ENCODE assay signal across 7 mouse cellular contexts in genomic region chr5:31221304-31221945, GRCm38 (mm10). TPM values are rescaled to one million over a fixed set of nuclear protein-coding genes. Genes with fewer than 3 reads are reported as not detected.
A peak's percentile ranks its signal among the peaks of the same experiment; 100 is the strongest.
DNase-seq lines count a peak whose midpoint lies in the region; ATAC-seq lines count a peak whose summit lies in the region.

No protein-coding gene starts in this region.

- H3K27me3 ChIP-seq in forebrain, embryonic 16.5 days (replicated peaks; ENCODE audit: control insufficient read depth, insufficient read depth, low read length): no peaks in the 10 kb centered on the region
- no peaks in the 10 kb centered on the region for H3K27me3 ChIP-seq in midbrain, embryonic 11.5 days (ENCODE audit: control insufficient read depth, insufficient read depth, low read length)

- 0 out of 2 replicates have a peak, but pooled peaks have one; percentile 27 for ATAC-seq in forebrain, embryonic 16.5 days
- ATAC-seq in midbrain, embryonic 11.5 days (ENCODE audit: low FRiP score): 0 out of 2 replicates have a peak, but pooled peaks have one; percentile 0

- H3K4me3 ChIP-seq in forebrain, embryonic 16.5 days (replicated peaks; ENCODE audit: low read length): peak overlapping the region; percentile 99
- H3K4me3 ChIP-seq in midbrain, embryonic 11.5 days (ENCODE audit: low read depth, low read length): peak overlapping the region; percentile 96

- peak overlapping the region; percentile 71 for H3K4me2 ChIP-seq in forebrain, embryonic 16.5 days (ENCODE audit: low read length)
- peak overlapping the region; percentile 85 for H3K4me2 ChIP-seq in midbrain, embryonic 11.5 days

- 10% methylated on average over 11 of the region's 11 CpGs for WGBS in forebrain, embryonic 16.5 days
- WGBS in midbrain, embryonic 11.5 days: 16% methylated on average over 11 of the region's 11 CpGs

- peak; percentile 41 for DNase-seq in urinary bladder, postnatal 14 days (ENCODE audit: low spot score)
- no peak for DNase-seq in urinary bladder, postnatal 25 days (ENCODE audit: low spot score)
- DNase-seq in brain, embryonic 18.5 days (ENCODE audit: low read depth, low spot score): peak; percentile 45
- DNase-seq in kidney, postnatal 14 days: peak; percentile 57
- peak; percentile 88 for DNase-seq in midbrain, embryonic 11.5 days (ENCODE audit: low spot score, missing footprints)
- DNase-seq in thymus, postnatal 36 days: peak; percentile 24 to 48

- H3K27ac ChIP-seq in forebrain, embryonic 16.5 days (ENCODE audit: low read length): peak overlapping the region; percentile 94
- H3K27ac ChIP-seq in midbrain, embryonic 11.5 days (ENCODE audit: low read depth, low read length): peak overlapping the region; percentile 91

- no peaks in the 10 kb centered on the region for H3K9me3 ChIP-seq in forebrain, embryonic 16.5 days (ENCODE audit: control insufficient read depth, low read length)
- no peaks in the 10 kb centered on the region for H3K9me3 ChIP-seq in midbrain, embryonic 11.5 days (ENCODE audit: control insufficient read depth, low read length)

- peak overlapping the region; percentile 91 for H3K9ac ChIP-seq in forebrain, embryonic 16.5 days (replicated peaks; ENCODE audit: low read depth, low read length)
- peak overlapping the region; percentile 91 for H3K9ac ChIP-seq in midbrain, embryonic 11.5 days (ENCODE audit: low read length)

- no peaks in the 10 kb centered on the region for H3K36me3 ChIP-seq in forebrain, embryonic 16.5 days (ENCODE audit: control insufficient read depth, insufficient read depth)
- H3K36me3 ChIP-seq in midbrain, embryonic 11.5 days (ENCODE audit: control insufficient read depth, insufficient read depth, low read length): no peaks in the 10 kb centered on the region

- peaks cover 14% of the 10 kb centered on the region for H3K4me1 ChIP-seq in forebrain, embryonic 16.5 days (replicated peaks; ENCODE audit: control insufficient read depth, insufficient read depth, low read length)
- peaks cover 8% of the 10 kb centered on the region; the same call in 1 of the 2 replicates for H3K4me1 ChIP-seq in midbrain, embryonic 11.5 days (ENCODE audit: control insufficient read depth, insufficient read depth, low read length)

RNA-seq across cellular contexts. Expression of gene Ppm1g, which starts 0.9 kb away (rescaled TPM):
- polyA plus RNA-seq in forebrain, embryonic 16.5 days (2015; fragmentation: Nextera tagmentation; extraction: Ambion mirVana): 169 and 175 TPM in 2 replicates
- polyA plus RNA-seq in midbrain, embryonic 11.5 days (2014; fragmentation: Nextera tagmentation; extraction: Ambion mirVana): 156 and 164 TPM in 2 replicates

RNA-seq across cellular contexts. Expression of gene Nrbp1, which starts 19.2 kb away (rescaled TPM):
- 169 and 170 TPM in 2 replicates for polyA plus RNA-seq in forebrain, embryonic 16.5 days (2015; fragmentation: Nextera tagmentation; extraction: Ambion mirVana)
- 147 and 148 TPM in 2 replicates for polyA plus RNA-seq in midbrain, embryonic 11.5 days (2014; fragmentation: Nextera tagmentation; extraction: Ambion mirVana)

RNA-seq across cellular contexts. Expression of gene Zfp513, which starts 19.3 kb away (rescaled TPM):
- 13.0 and 14.7 TPM in 2 replicates for polyA plus RNA-seq in forebrain, embryonic 16.5 days (2015; fragmentation: Nextera tagmentation; extraction: Ambion mirVana)
- polyA plus RNA-seq in midbrain, embryonic 11.5 days (2014; fragmentation: Nextera tagmentation; extraction: Ambion mirVana): 4.2 and 6.5 TPM in 2 replicates

RNA-seq across cellular contexts. Expression of gene Gm9970, which starts 19.6 kb away (rescaled TPM):
- 0.99 TPM in 1 of 2 replicates, not detected in the other for polyA plus RNA-seq in forebrain, embryonic 16.5 days (2015; fragmentation: Nextera tagmentation; extraction: Ambion mirVana)
- 1.3 TPM in 1 of 2 replicates, not detected in the other for polyA plus RNA-seq in midbrain, embryonic 11.5 days (2014; fragmentation: Nextera tagmentation; extraction: Ambion mirVana)

RNA-seq across cellular contexts. Expression of gene Eif2b4, which starts 28.2 kb away (rescaled TPM):
- 91.0 and 93.4 TPM in 2 replicates for polyA plus RNA-seq in forebrain, embryonic 16.5 days (2015; fragmentation: Nextera tagmentation; extraction: Ambion mirVana)
- polyA plus RNA-seq in midbrain, embryonic 11.5 days (2014; fragmentation: Nextera tagmentation; extraction: Ambion mirVana): 62.0 and 63.9 TPM in 2 replicates
